Mouse (Mus musculus): ENCODE data around the gene Pih1d1.

DNA sequence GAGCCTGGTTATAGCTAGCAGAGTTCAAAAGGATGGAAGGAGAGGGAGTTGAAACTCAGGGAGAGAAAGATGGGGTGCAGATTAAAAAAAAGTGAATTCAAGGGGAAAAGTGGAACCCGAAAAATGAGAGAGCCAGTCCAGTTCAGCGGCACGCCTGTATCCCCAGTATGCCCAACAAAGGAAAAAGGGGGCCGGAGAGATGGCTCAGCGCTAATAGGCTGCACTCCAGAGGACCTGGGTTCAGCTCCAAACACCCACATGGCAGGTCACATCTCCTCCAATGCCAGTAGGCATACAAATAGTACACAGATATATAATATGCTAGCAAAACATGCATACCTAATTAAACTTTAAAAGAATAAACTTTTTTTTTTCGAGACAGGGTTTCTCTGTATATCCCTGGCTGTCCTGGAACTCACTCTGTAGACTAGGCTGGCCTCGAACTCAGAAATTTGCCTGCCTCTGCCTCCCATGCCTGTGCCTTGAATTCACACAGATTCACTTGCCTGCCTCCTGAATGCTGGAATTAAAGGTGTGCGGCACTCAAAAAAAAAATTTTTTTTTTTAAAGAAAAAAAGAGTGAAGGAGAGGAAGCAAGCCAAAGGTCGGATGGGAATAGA lies 9.0 kb downstream of the Pih1d1 start:
- TF ChIP-seq CTCF (conservative IDR thresholded peaks at IDR 0.05; ENCODE audit: insufficient read depth, insufficient read length, low read depth, low read length) = no peak
- no peak for TF ChIP-seq POLR2A (IDR thresholded peaks at IDR 0.05; ENCODE audit: low read depth, low read length)
